Mouse (Mus musculus): ENCODE results near the gene Ctdsp2.

DNA sequence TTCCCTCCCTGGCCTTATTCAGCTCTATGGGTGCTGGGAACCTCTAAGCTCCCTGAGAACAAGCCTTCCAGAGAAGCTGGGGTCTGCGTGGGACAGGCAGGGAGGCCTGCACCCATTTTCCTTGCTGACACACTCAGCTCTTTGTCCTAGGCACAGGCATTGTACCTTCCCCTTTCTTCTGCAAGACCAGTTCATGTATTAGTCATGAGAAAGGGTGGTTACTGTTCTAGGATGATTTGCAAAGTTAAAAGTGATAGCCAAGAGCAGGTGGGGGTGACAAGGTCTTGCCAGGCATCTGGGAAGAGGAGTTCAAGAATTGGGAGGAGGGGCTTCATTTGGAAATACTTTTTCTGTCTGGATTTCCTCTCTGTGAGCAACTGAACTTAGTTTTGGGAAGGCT lies 23.5 kb downstream of the Ctdsp2 start:
- no peak for TF ChIP-seq CTCF (IDR thresholded peaks at IDR 0.05; ENCODE audit: low read depth)
- TF ChIP-seq EP300 (IDR thresholded peaks at IDR 0.05; ENCODE audit: low read depth) = no peak
